Mouse (Mus musculus) neural tube, embryonic 11.5 days (tissue): Measurements from ENCODE around the gene Brd4. TPM values are rescaled to one million over a fixed set of nuclear protein-coding genes. Genes with fewer than 3 reads are reported as not detected.

Experiments used
- ATAC-seq: fragments of 200-750 bp; cut with Nextera tagmentation; 2 replicates; pipeline ENCODE4 v1.8.0; 2017; ENCODE audit warnings: moderate number of reproducible peaks, mild to moderate bottlenecking, moderate TSS enrichment, moderate library complexity; ENCODE audit not compliant: insufficient read depth, low FRiP score, low TSS enrichment
- DNase-seq: peaks from one replicate; pipeline ENCODE4 v3.0.0-alpha.2; 2015; ENCODE audit warnings: low spot score
- H3K27ac ChIP-seq: fragments of 300-500 bp; sonication (generic); 2 replicates; pipeline ENCODE4 v1.5.1; 2014; ENCODE audit warnings: low read depth, mild to moderate bottlenecking, low read length
- H3K27me3 ChIP-seq: fragments of 300-500 bp; sonication (generic); 2 replicates; pipeline ENCODE4 v1.6.1; 2014; ENCODE audit warnings: mild to moderate bottlenecking, low read length, mixed read lengths; ENCODE audit not compliant: control insufficient read depth, insufficient read depth
- H3K36me3 ChIP-seq: fragments of 300-500 bp; sonication (generic); 2 replicates; pipeline ENCODE4 v1.6.1; 2014; ENCODE audit warnings: mild to moderate bottlenecking, low read length, moderate library complexity, mixed read lengths; ENCODE audit not compliant: control insufficient read depth, insufficient read depth
- H3K4me1 ChIP-seq: fragments of 300-500 bp; sonication (generic); 2 replicates; pipeline ENCODE4 v1.6.1; 2014; ENCODE audit warnings: low read length, mixed read lengths; ENCODE audit not compliant: control insufficient read depth, insufficient read depth
- H3K4me2 ChIP-seq: fragments of 300-500 bp; sonication (generic); 2 replicates; pipeline ENCODE4 v1.6.1; 2014; ENCODE audit warnings: low read depth, mild to moderate bottlenecking, moderate library complexity
- H3K4me3 ChIP-seq: fragments of 300-500 bp; sonication (generic); 2 replicates; pipeline ENCODE4 v1.5.1; 2014; ENCODE audit warnings: low read depth, low read length
- H3K9ac ChIP-seq: fragments of 300-500 bp; sonication (generic); 2 replicates; pipeline ENCODE4 v1.6.1; 2014; ENCODE audit warnings: mild to moderate bottlenecking, low read length
- H3K9me3 ChIP-seq: fragments of 300-500 bp; sonication (generic); 2 replicates; pipeline ENCODE4 v1.6.1; 2016; ENCODE audit warnings: low read length; ENCODE audit not compliant: control insufficient read depth
- WGBS: fragments of 180-500 bp; shearing (Covaris S2); extraction: QIAGEN DNeasy Blood & Tissue Kit; methylation state at CpG from one replicate; pipeline ENCODE4 v1.1.7; 2014; 5-methylcytosine and 5-hydroxymethylcytosine counted together
- polyA plus RNA-seq: library from polyadenylated mRNA; unstranded; fragments of >200 nt; fragmentation: Nextera tagmentation; extraction: Ambion mirVana; gene quantifications from 2 replicates; pipeline ENCODE4 v1.2.1, GENCODE M21; 2014

The Brd4 gene
- 114 and 115 TPM in 2 replicates for polyA plus RNA-seq

GRCm38 (mm10) chr17:32284262-32285137 is at the start of gene Brd4:
Gene Brd4, minus strand, starts transcription at chr17:32284722.
- peak within 1 kb of the TSS; percentile 97 for H3K4me3 ChIP-seq
- peak; percentile 89 for ATAC-seq
- DNase-seq, result peak; percentile 96
- H3K9ac ChIP-seq, result peak within 1 kb of the TSS; percentile 91
- WGBS, result under 1% methylated on average over 90 of the region's 100 CpGs
- H3K27me3 ChIP-seq, result no peaks in the 10 kb centered on the region
- H3K36me3 ChIP-seq, result no peaks in the 10 kb centered on the region
- H3K9me3 ChIP-seq, result no peaks in the 10 kb centered on the region
- H3K27ac ChIP-seq, result peak within 1 kb of the TSS; percentile 99
- H3K4me2 ChIP-seq, result peak within 1 kb of the TSS; percentile 74
- H3K4me1 ChIP-seq, result peaks cover 10% of the 10 kb centered on the region

DNA sequence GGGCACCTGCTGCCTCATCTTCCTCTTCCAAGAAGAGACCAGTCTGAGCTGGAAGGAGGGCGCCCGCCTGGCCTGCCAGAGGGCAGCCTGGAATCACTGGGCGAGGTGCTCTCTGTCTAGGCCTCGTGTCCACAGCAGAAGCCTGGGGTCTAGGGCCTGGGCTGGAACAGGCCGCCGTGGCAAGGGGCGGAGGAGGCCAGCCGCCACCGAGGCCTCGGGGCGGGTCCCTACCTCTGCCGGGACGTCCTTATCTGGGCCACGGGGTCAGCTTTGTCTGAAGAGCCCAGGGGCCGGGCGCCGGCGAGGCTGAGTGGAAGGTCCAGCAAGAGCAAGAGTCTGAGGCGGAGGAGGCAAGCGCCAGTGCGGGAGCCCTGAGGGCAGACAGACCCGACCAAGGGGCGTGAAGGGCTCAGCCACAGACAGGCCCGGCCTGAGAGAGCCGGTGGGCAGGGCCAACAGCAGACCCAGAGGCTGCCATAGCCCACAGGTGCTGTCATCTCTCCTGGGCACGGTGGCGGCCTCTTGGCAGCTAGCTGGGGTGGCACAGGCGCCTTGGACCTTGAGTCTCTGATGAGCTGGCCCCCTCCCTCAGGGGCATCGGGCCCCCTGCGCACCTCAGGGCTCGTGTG is 49.3 kb upstream of the Brd4 start:
- H3K36me3 ChIP-seq, result peaks cover 25% of the 10 kb centered on the region
- DNase-seq (no peak), ATAC-seq (no peak)
- no peaks in the 10 kb centered on the region for H3K9me3 ChIP-seq
- H3K4me3 ChIP-seq, result no peak overlapping the region
- H3K9ac ChIP-seq, result no peak overlapping the region
- no peaks in the 10 kb centered on the region for H3K27me3 ChIP-seq
- no peak overlapping the region for H3K4me2 ChIP-seq
- H3K27ac ChIP-seq, result no peak overlapping the region
- 92% methylated on average over 31 of the region's 31 CpGs for WGBS
- H3K4me1 ChIP-seq, result no peaks in the 10 kb centered on the region

GRCm38 (mm10) chr17:32327501-32327900 is 43.0 kb upstream of the Brd4 start:
- Histone ChIP-seq H3K27ac (no peak overlapping the region), H3K4me2 (no peak overlapping the region), H3K4me3 (no peak overlapping the region), H3K36me3 (peaks cover 4% of the 10 kb centered on the region; the same call in 1 of the 2 replicates), H3K27me3 (no peaks in the 10 kb centered on the region), H3K9me3 (no peaks in the 10 kb centered on the region), H3K9ac (no peak overlapping the region), H3K4me1 (no peaks in the 10 kb centered on the region; the same call in 1 of the 2 replicates)
- ATAC-seq (no peak), DNase-seq (no peak)

DNA sequence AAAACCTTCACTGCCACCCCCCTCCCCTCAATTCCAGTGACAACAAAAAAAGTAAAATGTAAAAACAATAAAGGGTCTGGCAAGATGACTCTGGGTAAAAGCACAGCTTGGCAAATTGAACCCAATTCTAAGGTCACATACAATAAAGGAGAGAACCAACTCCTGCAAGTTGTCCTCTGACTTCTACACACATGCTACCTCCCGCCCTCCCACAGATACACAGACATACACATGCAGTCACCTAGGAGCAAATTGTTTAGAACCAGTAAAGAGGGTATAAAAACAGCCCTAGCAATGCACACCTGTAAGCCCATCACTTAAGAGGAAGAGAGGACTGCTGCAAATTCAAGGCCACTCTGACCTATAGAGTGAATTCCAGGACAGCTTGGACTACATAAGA is 38.3 kb upstream of the Brd4 start:
- 91% methylated on average over 1 of the region's 1 CpGs for WGBS
- peaks cover 4% of the 10 kb centered on the region for H3K36me3 ChIP-seq

GRCm38 (mm10) chr17:32321836-32322235 is 37.3 kb upstream of the Brd4 start:
- peak overlapping the region; percentile 93 for H3K4me2 ChIP-seq
- peak overlapping the region; percentile 73 for H3K9ac ChIP-seq
- ATAC-seq, result no peak
- H3K36me3 ChIP-seq, result peaks cover 13% of the 10 kb centered on the region
- H3K9me3 ChIP-seq, result no peaks in the 10 kb centered on the region
- no peak for DNase-seq
- H3K27me3 ChIP-seq, result no peaks in the 10 kb centered on the region
- peak overlapping the region; percentile 94 for H3K27ac ChIP-seq
- H3K4me3 ChIP-seq, result peak overlapping the region; percentile 87
- H3K4me1 ChIP-seq, result peaks cover 11% of the 10 kb centered on the region; the same call in 1 of the 2 replicates
- 24% methylated on average over 6 of the region's 6 CpGs for WGBS

More for the DNA sequence above, 38.3 kb upstream of the Brd4 start:
- no peak overlapping the region for H3K4me3 ChIP-seq
- H3K9me3 ChIP-seq, result no peaks in the 10 kb centered on the region
- ATAC-seq (no peak), DNase-seq (no peak)
- no peak overlapping the region for H3K4me2 ChIP-seq
- no peak overlapping the region for H3K9ac ChIP-seq
- no peak overlapping the region for H3K27ac ChIP-seq
- H3K4me1 ChIP-seq, result peaks cover 11% of the 10 kb centered on the region; the same call in 1 of the 2 replicates
- no peaks in the 10 kb centered on the region for H3K27me3 ChIP-seq

- peak overlapping the region; percentile 94 for H3K27ac ChIP-seq
- no peaks in the 10 kb centered on the region for H3K9me3 ChIP-seq
- WGBS, result 0% methylated on average over 21 of the region's 23 CpGs
- peak overlapping the region; percentile 73 for H3K9ac ChIP-seq
- no peaks in the 10 kb centered on the region for H3K27me3 ChIP-seq
- ATAC-seq (peak; percentile 79), DNase-seq (no peak)
- peak overlapping the region; percentile 93 for H3K4me2 ChIP-seq
- H3K4me1 ChIP-seq, result peaks cover 11% of the 10 kb centered on the region; the same call in 1 of the 2 replicates
- H3K36me3 ChIP-seq, result peaks cover 17% of the 10 kb centered on the region
- H3K4me3 ChIP-seq, result peak overlapping the region; percentile 87
These were observed 36.8 kb upstream of the Brd4 start for GRCm38 (mm10) chr17:32321390-32321734.

DNA sequence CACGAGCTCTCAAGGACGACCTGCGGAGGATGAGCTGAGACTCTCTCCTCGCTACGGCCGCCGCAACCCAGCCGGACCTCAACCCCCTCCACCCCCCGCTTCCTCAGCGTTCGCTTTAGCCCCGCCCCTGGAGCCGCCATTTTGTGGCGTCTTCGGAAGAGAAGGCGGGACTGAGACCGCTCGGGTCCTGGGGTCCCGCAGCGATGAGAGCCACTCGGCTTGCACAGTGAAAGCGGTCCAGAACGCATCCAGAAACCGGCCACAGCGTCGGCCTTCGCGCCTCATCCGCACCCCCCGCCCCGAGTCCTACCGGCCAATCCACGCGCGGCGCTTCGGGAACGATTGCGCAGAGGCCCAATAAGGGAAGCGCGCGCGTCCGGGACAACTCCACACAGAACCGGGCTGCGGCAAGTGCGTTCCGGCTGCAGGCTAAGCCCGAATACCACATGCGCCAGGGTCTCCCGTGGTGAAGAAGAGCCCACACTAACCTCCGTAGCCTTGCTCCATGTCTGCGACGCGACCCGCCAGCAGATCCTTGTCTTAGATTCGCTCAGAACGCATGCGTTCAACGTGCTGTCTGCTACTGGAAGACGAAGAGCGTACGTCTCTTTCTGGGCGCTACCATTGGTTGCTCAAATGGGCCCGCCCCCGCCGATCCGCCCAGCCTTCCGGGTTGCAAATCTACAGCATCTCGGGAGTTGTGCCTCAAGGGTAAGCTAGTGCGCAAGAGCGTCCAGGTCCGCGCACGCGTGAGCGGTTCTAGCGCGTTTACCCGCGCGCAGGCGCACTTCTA is 36.3 kb upstream of the Brd4 start, which contains the start of gene Akap8:
Gene Akap8, minus strand, starts transcription at position 642 of the 793 bp plus-strand sequence.
- Histone ChIP-seq H3K4me2 (peak within 1 kb of the TSS; percentile 93), H3K27me3 (no peaks in the 10 kb centered on the region), H3K9me3 (no peaks in the 10 kb centered on the region), H3K9ac (peak within 1 kb of the TSS; percentile 89), H3K4me3 (peak within 1 kb of the TSS; percentile 87), H3K4me1 (peaks cover 11% of the 10 kb centered on the region; the same call in 1 of the 2 replicates), H3K36me3 (peaks cover 19% of the 10 kb centered on the region), H3K27ac (peak within 1 kb of the TSS; percentile 94)
- under 1% methylated on average over 82 of the region's 83 CpGs for WGBS
- ATAC-seq (peak; percentile 97), DNase-seq (peak; percentile 99)

GRCm38 (mm10) chr17:32319950-32320349 is 35.4 kb upstream of the Brd4 start:
- Histone ChIP-seq H3K4me3 (peak overlapping the region; percentile 87), H3K9me3 (no peaks in the 10 kb centered on the region), H3K27me3 (no peaks in the 10 kb centered on the region), H3K27ac (peak overlapping the region; percentile 94; the same call in 1 of the 2 replicates), H3K4me2 (peak overlapping the region; percentile 93), H3K36me3 (peaks cover 25% of the 10 kb centered on the region), H3K9ac (peak overlapping the region; percentile 89), H3K4me1 (peaks cover 11% of the 10 kb centered on the region; the same call in 1 of the 2 replicates)
- no peak for DNase-seq
- under 1% methylated on average over 7 of the region's 7 CpGs for WGBS
- ATAC-seq, result no peak
